Mouse (Mus musculus) small intestine, adult 2 months (tissue): ENCODE data around the gene Ngly1. TPM values are rescaled to one million over a fixed set of nuclear protein-coding genes. Genes with fewer than 3 reads are reported as not detected.

Source experiments
- H3K27ac ChIP-seq: fragments of 200-500 bp; 2 replicates; pipeline ENCODE4 v1.5.1; 2012; ENCODE audit warnings: low read depth, low read length, control low read depth, inconsistent platforms; ENCODE audit not compliant: insufficient read depth
- H3K27me3 ChIP-seq: fragments of 200-500 bp; 2 replicates; pipeline ENCODE4 v1.6.1; 2012; ENCODE audit warnings: mild to moderate bottlenecking, moderate library complexity, low read length, inconsistent platforms; ENCODE audit not compliant: control insufficient read depth, insufficient read depth
- H3K36me3 ChIP-seq: fragments of 200-500 bp; 2 replicates; pipeline ENCODE4 v1.6.1; 2012; ENCODE audit warnings: mild to moderate bottlenecking, low read length, control low read depth, inconsistent platforms; ENCODE audit not compliant: control insufficient read depth, insufficient read depth
- H3K4me1 ChIP-seq: fragments of 200-500 bp; 2 replicates; pipeline ENCODE4 v1.6.1; 2012; ENCODE audit warnings: low read length, inconsistent platforms, mixed read lengths; ENCODE audit not compliant: control insufficient read depth, insufficient read depth, insufficient read length
- H3K4me3 ChIP-seq: fragments of 200-500 bp; 2 replicates; pipeline ENCODE4 v1.5.1; 2012; ENCODE audit warnings: low read depth, mild to moderate bottlenecking, control low read depth, inconsistent platforms, low read length, moderate library complexity
- CTCF ChIP-seq: fragments of 200-500 bp; IDR thresholded peaks from 2 replicates; pipeline ENCODE4 v1.5.1; 2012; ENCODE audit warnings: low read depth, mild to moderate bottlenecking, control low read depth, inconsistent platforms, low read length, moderate library complexity, mixed read lengths; ENCODE audit not compliant: insufficient replicate concordance, insufficient read length; ENCODE audit errors: extremely low read depth
- POLR2A ChIP-seq: fragments of 200-500 bp; IDR thresholded peaks from 2 replicates; pipeline ENCODE4 v1.6.1; 2012; ENCODE audit warnings: low read depth, mild to moderate bottlenecking, control low read depth, inconsistent platforms, low read length, moderate library complexity
- WGBS: fragments of 180-500 bp; shearing (Covaris S2); methylation state at CpG from one replicate; pipeline ENCODE4 v1.1.7; 2018; 5-methylcytosine and 5-hydroxymethylcytosine counted together
- polyA plus RNA-seq: library from polyadenylated mRNA; depleted of rRNA; stranded (reverse); fragments of >200 nt; gene quantifications from 2 replicates; pipeline ENCODE4 v1.2.3, GENCODE M21; 2012

Gene Ngly1
- polyA plus RNA-seq, 1 experiment: 23.4 TPM

DNA sequence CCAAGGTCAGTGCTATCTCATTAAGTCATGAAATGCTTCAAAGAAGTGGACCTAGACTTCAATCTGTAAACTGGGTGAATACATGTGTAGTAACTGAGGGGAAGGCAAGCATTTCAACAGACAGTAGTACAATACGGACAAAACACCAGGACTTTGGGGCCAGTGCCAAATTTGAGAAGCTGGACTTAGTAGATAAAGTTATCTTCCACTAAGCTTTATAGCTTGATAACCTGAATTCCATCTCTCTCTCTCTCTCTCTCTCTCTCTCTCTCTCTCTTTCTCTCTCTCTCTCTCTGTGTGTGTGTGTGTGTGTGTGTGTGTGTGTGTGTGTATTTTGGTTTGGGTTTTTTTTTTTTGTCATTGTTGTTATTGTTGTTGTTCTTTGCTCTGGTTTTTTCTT is 4.0 kb upstream of the Ngly1 start:
- H3K27ac ChIP-seq: no peak overlapping the region
- TF ChIP-seq CTCF (no peak), POLR2A (no peak)
- H3K4me1 ChIP-seq: peaks cover 12% of the 10 kb centered on the region; the same call in 1 of the 2 replicates
- 28% methylated on average over 1 of the region's 1 CpGs for WGBS
- H3K4me3 ChIP-seq: no peak overlapping the region
- H3K27me3 ChIP-seq: no peaks in the 10 kb centered on the region
- peaks cover 4% of the 10 kb centered on the region; the same call in 1 of the 2 replicates for H3K36me3 ChIP-seq

DNA sequence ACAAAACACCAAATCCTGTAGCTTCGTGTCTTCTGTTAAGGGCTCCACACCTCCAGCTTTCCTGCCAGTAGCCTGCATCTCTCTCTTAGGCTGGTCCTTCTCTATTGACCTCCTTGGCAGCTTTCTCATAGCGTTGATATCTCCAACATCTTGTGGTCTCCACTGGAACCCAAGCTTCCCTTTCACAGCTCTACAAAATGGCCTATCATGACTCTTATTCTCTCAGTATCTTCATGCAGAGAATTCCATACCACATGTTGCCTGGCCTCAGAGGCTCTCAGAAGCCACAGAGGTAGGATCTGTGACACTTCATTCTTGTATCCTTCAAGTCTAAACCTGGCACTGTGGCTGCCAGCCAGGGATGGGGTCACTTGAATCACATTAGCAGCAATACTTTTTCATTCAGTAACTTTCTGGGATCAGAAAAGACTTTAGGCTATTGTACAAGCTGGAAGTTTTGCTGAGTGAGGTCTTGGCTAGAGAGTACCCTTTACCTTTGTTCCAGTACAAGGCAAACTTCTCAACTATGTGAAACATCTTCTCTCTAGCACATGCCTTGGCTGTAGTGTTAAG is 2.7 kb upstream of the Ngly1 start:
- TF ChIP-seq POLR2A (no peak), CTCF (no peak)
- Histone ChIP-seq H3K27me3 (no peaks in the 10 kb centered on the region), H3K4me3 (no peak overlapping the region), H3K27ac (no peak overlapping the region), H3K4me1 (peaks cover 13% of the 10 kb centered on the region; the same call in 1 of the 2 replicates), H3K36me3 (no peaks in the 10 kb centered on the region)
- WGBS: 95% methylated on average over 2 of the region's 2 CpGs

DNA sequence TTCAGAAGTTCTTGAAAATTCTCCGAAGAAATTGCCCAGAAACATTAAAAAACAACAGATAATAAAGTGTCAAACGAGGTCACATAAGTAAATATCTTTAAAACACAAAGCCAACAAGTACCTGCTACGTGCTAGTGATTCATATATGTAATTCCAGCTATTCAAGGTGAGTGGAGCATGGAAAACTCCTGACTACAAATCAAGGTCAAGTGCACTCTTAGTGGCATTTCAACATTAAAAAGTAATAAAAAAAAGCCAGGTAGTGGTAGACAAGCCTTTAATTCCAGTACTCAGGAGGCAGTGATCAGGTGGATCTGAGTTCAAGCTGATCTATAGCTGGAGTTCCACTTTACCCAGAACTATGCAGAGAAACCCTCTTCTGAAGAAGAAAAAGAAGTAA is 945 bp upstream of the Ngly1 start:
- Histone ChIP-seq H3K27me3 (no peaks in the 10 kb centered on the region), H3K4me1 (peaks cover 9% of the 10 kb centered on the region; the same call in 1 of the 2 replicates), H3K27ac (0 out of 2 replicates have a peak overlapping the region, but pooled peaks have one; percentile 29), H3K36me3 (no peaks in the 10 kb centered on the region), H3K4me3 (no peak overlapping the region)
- 72% methylated on average over 3 of the region's 3 CpGs for WGBS
- TF ChIP-seq POLR2A (no peak), CTCF (no peak)

DNA sequence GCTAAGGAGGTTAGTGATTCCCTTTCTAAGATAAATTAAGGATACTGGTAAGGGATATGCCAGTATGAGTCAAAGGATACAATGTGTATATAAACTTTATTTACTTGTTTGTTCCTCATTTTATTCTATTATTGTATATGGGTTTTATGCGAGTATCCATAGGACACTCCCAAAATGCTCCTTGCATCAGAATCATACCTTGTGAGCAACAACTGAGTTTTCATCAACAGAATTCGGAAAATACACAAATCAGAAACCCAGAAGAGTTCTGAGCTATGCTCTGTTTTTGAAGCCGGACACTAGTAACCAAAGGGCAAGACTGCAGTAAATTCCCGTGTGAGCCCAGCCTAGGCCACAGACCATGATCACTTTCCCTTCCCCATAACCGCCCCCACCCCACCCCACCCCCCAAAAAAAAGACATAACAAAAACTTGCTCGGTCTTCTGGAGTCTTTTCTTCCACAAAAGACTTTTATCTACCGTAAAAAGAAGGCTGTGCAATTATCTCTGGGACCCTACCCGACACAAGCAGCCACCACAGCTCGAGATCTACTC is 400 bp upstream of the Ngly1 start:
- no peaks in the 10 kb centered on the region for H3K36me3 ChIP-seq
- TF ChIP-seq CTCF (no peak), POLR2A (no peak)
- H3K27me3 ChIP-seq: no peaks in the 10 kb centered on the region
- H3K4me1 ChIP-seq: peaks cover 9% of the 10 kb centered on the region; the same call in 1 of the 2 replicates
- 6% methylated on average over 9 of the region's 9 CpGs for WGBS
- peak overlapping the region; percentile 72 for H3K4me3 ChIP-seq
- 0 out of 2 replicates have a peak overlapping the region, but pooled peaks have one; percentile 29 for H3K27ac ChIP-seq

DNA sequence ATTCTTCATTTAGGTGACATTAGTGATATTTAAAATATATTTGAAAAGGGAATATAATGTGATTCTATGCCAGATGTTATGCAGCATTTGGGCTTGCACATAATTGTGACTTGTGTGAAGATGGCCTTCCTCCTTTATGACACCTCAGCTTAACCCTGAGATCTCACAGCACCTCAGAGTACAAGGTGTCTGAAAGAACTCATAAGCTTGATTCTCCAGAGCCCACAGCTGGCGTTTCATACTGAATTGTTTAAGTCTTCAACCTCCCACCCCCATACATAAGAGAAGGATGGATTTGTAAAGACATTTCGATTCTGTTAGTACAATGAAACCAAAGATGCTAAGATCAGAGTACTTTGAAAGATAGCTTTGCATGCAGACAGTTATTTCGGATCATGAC is 1.0 kb downstream of the Ngly1 start:
- no peak overlapping the region; the same call in 1 of the 2 replicates for H3K4me3 ChIP-seq
- TF ChIP-seq POLR2A: no peak
- no peak for TF ChIP-seq CTCF
- H3K36me3 ChIP-seq: peaks cover 3% of the 10 kb centered on the region
- H3K27me3 ChIP-seq: no peaks in the 10 kb centered on the region
- WGBS: 68% methylated on average over 3 of the region's 3 CpGs
- peak overlapping the region; percentile 84 for H3K27ac ChIP-seq
- peaks cover 9% of the 10 kb centered on the region; the same call in 1 of the 2 replicates for H3K4me1 ChIP-seq

DNA sequence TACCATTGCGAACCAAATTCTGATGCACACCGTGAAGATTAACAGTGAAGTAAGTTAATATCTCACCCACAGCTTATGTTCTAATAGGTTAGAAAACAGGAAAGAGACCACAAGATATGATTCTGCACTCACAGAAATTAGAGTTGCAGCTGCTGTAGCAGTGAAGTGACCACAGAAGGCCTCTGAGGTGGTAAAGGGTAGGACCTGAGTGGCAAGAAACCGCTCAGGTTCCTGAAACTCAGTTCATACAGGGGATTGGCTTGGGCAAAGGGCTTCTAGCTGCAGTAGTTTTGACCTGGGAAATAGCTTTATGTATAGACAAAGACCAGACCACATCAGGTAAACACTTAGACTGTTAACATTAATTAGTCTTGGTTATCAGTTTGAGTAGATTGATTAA is 6.7 kb downstream of the Ngly1 start:
- WGBS: 83% methylated on average over 3 of the region's 3 CpGs
- H3K4me1 ChIP-seq: no peaks in the 10 kb centered on the region; the same call in 1 of the 2 replicates
- no peak for TF ChIP-seq CTCF
- no peaks in the 10 kb centered on the region for H3K27me3 ChIP-seq
- H3K27ac ChIP-seq: no peak overlapping the region
- no peak overlapping the region for H3K4me3 ChIP-seq
- peaks cover 17% of the 10 kb centered on the region for H3K36me3 ChIP-seq

DNA sequence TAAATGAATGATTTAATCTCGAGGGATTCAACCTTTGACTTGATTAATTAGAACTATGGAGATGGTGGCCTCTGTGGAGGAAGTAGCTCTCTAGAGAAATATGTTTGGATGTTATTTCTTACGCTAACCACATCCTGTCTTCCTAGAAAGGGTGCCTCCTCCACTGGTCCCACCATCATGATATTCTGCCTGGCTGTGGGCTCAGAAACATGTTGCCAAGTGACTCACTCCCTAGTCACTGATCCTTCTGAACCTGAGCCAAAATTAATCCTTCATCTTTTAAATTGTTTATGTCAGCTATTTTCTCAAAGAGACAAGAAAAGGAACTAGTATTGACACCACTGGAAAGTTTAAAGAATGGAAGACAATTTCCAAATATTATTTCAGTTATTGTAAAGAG is 7.1 kb downstream of the Ngly1 start:
- Histone ChIP-seq H3K4me3 (no peak overlapping the region), H3K27ac (no peak overlapping the region), H3K4me1 (no peaks in the 10 kb centered on the region; the same call in 1 of the 2 replicates), H3K27me3 (no peaks in the 10 kb centered on the region), H3K36me3 (peaks cover 19% of the 10 kb centered on the region)
- 29% methylated on average over 2 of the region's 2 CpGs for WGBS
- TF ChIP-seq POLR2A (no peak), CTCF (no peak)
